Mouse (Mus musculus) kidney, adult 11 months (tissue): ENCODE measurements around the gene Capn15.
A peak's percentile ranks its signal among the peaks of the same experiment; 100 is the strongest.

Experiments used
- DNase-seq: peaks from one replicate; pipeline ENCODE4 v3.0.0; 2022

The Capn15 gene

GRCm38 (mm10) chr17:25992274-25992673, 6.7 kb upstream of the Capn15 start:
- DNase-seq = no peak

- DNase-seq = no peak
Observed at GRCm38 (mm10) chr17:25990331-25990730, 4.7 kb upstream of the Capn15 start.

GRCm38 (mm10) chr17:25984556-25985305, 865 bp downstream of the Capn15 start:
- no peak for DNase-seq

GRCm38 (mm10) chr17:25984066-25984465, 1.5 kb downstream of the Capn15 start:
- no peak for DNase-seq

- DNase-seq = no peak
Observed at GRCm38 (mm10) chr17:25982913-25983312, 2.7 kb downstream of the Capn15 start.

GRCm38 (mm10) chr17:25980854-25981253, 4.7 kb downstream of the Capn15 start:
- peak; percentile 54 for DNase-seq

- DNase-seq = peak; percentile 62
Observed at GRCm38 (mm10) chr17:25979829-25980738, 5.5 kb downstream of the Capn15 start.

- DNase-seq = no peak
Observed at GRCm38 (mm10) chr17:25970954-25971707, 14.5 kb downstream of the Capn15 start.

- DNase-seq = no peak
Observed at GRCm38 (mm10) chr17:25970448-25970847, 15.1 kb downstream of the Capn15 start.

GRCm38 (mm10) chr17:25968176-25968575, 17.4 kb downstream of the Capn15 start:
- peak; percentile 81 for DNase-seq

GRCm38 (mm10) chr17:25967652-25968051, 17.9 kb downstream of the Capn15 start:
- no peak for DNase-seq

- no peak for DNase-seq
Observed at GRCm38 (mm10) chr17:25964271-25964670, 21.3 kb downstream of the Capn15 start.

GRCm38 (mm10) chr17:25962413-25962905, 23.1 kb downstream of the Capn15 start:
- no peak for DNase-seq

- no peak for DNase-seq
Observed at GRCm38 (mm10) chr17:25961566-25961965, 24.0 kb downstream of the Capn15 start.

GRCm38 (mm10) chr17:25959630-25960467, 25.7 kb downstream of the Capn15 start:
- DNase-seq = no peak

- DNase-seq = no peak
Observed at GRCm38 (mm10) chr17:25958771-25959494, 26.7 kb downstream of the Capn15 start.

GRCm38 (mm10) chr17:25957586-25958051, 28.0 kb downstream of the Capn15 start:
- no peak for DNase-seq

GRCm38 (mm10) chr17:25956631-25957030, 29.0 kb downstream of the Capn15 start:
- DNase-seq = no peak

- DNase-seq = no peak
Observed at GRCm38 (mm10) chr17:25956201-25956600, 29.4 kb downstream of the Capn15 start.

GRCm38 (mm10) chr17:25955736-25956135, 29.9 kb downstream of the Capn15 start:
- no peak for DNase-seq

GRCm38 (mm10) chr17:25954671-25955070, 30.9 kb downstream of the Capn15 start:
- DNase-seq = no peak
